Mouse (Mus musculus): ENCODE data around the gene Sec24d.

The Sec24d gene

DNA sequence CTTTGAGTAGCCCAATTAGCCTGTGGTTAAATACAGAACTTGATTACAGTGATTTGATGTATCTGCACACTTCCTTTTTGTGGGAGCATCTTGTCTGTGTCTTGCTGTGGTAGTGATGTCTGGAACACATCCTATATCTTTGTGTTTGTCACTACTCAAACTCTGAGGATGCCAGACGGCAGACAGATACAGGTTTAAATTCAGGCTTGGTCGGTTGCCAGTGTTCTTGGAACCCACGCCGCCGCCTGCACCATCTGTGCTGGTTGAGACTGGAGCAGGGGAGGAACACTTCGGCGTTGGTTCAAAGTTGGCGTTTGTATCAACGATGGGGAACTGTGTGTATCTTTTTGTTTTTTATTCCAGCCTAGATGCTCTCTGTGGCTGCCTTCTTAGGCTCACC lies 31.0 kb downstream of the Sec24d start:
- no peak for DNase-seq (ENCODE audit: low spot score in 2 of 2)

DNA sequence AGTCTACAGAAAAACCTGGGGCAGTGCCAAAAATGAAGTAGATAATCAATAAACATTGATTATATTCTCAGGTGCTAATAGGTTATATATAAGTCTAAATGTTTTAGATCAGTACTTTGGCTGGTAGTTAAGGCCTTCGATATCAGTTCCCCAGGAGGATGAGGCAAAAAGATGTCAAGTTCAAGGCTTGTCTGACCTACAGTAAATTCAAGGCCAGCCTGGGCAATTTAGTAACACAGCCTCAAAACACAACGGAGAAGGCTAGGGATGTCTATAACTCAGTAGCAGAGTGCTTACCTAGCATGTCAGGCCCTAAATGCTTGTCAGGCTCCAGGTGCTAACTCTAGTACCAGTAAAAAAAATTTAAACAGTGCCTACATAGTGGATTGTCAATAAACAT lies 34.3 kb downstream of the Sec24d start:
- DNase-seq (ENCODE audit: low spot score in 2 of 2) = no peak

DNA sequence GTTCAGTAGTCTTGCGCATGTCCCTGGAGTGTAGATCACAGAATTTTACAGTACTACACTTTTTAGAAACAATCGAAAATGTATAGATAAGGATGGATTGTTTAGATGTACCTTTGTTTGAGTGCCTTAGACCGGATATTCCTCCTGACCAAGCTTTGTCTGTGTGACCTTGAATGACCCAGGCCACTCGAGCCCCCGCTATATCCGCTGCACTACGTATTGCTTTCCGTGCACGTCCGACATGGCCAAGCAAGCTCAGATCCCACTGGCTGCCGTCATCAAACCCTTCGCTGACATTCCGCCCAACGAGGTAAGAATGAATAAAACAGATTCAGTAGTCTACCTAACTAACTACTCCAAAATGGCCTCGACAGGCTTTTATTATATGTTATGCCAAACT lies 38.4 kb downstream of the Sec24d start:
- no peak for DNase-seq (ENCODE audit: low spot score in 2 of 2)

DNA sequence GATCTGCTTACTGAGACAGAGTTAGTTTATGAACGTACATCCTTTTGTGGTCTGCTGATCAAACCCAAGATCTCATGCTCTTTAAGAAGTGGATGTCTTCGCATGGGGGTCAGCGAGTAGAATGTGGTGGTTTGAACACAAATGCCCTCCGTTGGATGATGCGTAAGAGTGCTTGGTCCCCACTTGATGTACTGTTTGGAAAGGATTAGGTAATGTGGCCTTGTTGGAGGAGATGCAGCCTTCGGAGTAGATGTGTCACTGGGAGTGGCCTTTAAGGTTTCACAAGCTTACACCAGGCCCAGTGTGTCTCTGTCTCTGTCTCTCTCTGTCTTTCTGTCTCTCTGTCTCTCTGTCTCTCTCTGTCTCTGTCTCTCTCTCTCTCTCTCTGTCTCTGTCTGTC lies 40.2 kb downstream of the Sec24d start:
- DNase-seq (ENCODE audit: low spot score in 2 of 2) = no peak

DNA sequence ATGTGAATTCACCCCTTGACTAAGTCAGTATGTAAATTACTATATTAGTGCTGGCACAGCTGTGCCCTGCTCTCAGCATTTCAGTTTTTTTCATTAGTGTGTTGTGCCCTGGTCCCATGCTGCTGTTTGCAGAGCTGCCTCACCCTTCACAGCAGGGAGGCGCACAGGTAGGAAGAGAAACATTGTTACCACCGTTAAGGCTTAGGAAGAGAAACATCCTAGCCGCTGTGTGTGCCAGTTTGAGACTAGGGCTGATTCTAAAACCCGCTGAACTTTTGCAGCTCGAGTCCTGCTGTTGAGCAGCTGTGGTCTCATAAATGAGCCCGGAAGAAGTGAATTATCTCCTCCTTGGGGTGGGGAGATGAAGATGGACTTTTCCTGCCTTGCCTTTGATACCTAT lies 41.9 kb downstream of the Sec24d start:
- DNase-seq (ENCODE audit: low spot score in 2 of 2) = no peak

DNA sequence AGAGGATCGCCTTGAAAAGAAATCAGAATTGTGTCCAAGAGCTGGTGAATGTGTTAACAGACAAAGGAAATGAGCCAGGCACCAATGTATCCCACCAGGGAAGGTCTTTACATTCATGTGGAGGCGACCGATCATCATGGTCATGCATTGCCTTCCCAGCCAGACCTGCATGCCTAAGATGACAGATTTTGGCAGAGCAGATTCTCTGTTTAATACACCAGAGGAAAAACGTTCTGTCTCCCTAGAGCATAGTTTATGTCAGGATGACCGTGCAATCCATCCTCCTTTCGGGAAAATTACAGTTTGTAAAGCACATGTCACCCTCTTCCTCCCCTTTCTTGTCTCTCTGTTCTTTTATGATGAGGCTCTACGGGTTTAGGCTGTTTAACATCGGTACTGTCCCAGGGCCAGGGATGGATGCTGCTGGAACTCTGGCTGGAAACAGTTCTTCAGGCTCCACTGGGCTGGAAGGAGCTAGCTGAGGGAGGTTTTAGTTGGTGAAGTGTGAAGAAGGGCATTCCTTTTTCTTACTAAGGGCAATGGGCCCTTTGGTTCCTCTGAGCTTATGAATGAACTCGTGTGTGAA lies 45.3 kb downstream of the Sec24d start:
- no peak for DNase-seq (ENCODE audit: low spot score in 2 of 2)

DNA sequence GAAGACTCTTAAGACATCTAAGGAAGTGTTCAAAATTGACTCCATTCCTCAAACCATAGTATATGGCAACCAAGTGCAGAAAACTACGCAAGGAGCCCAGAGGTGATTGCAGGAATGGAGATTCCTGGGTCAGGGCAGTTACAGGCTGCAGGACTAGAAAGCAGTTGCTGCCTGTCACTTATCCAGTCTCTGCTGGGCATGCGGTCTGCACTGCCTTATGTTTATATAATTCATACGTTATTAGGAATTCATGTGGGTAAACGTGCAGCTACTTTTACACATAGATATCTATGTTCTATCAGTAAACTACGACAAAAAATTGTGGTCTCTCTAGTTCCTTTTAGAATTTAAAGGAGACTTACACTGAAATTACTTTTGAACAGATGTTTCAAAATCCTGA lies 46.2 kb downstream of the Sec24d start:
- DNase-seq (ENCODE audit: low spot score in 2 of 2) = no peak

DNA sequence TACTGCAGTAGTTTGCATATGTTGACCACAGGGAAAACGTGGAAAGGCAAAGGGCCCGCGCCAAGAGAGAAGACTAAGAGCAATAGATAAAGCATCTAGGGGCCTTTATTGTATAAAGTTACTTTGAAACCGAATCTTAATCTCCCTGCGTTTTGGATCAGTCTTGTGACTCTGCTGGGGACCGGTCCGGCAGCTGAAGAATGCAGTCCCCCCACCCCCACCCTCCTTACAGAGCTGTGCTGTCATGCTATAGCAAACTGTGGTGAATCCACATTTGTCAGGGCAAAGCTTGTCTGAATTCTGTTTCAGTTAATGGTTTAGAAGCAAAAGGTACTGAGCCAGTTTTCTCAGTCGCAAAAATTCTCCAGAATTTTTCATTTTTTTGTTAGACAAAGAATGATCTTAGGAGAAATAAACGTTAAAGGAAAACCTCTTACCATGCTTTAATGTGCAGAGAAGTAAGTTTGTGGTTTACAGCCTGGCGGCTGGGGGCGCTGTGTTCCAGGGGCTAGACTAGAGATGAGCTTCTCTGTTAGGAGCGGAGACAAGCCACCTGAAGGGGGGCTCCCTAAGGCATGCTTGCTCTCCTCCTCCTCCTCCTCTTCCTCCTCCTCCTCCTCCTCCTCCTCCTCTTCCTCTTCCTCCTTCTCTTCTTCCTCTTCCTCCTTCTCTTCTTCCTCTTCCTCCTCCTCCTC lies 46.8 kb downstream of the Sec24d start:
- no peak for DNase-seq (ENCODE audit: low spot score in 2 of 2)

DNA sequence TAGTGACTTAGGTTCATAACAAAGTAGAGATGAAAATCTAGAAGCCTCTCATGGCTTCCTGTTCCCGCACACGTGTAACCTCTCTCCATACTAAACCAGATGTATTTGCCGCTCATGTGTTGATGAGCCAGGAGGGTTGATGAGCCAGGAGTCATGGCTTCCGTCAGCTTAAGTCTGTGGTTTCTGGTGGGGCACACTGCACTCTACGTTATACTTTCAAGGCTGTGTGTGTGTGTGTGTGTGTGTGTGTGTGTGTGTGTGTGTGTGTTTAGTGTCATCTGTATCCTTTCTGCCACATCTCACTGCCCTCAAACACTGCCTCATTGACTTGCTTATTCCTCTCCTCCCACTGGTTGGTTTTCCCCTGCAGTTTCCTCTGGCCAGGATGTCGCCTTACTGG lies 48.8 kb downstream of the Sec24d start:
- DNase-seq (ENCODE audit: low spot score in 2 of 2) = no peak

DNA sequence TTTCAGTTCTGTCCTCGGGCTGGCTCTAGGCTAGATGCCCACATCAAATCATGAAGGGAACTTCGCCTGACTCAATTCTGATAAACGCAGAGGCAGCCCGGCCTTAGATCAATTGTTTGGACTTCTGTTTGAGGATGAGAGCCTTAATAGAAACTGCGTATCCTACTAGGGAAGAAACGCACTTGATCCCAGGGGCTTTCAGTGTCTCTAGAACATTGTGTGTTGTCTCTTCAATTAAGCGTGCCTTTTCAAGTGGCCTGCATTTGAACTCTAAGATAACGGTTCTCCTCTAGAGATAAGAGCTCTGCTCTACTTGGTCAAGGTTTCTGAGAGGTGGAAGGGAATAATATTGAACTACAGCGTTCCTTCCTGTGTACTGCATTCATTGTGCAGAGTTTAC lies 49.8 kb downstream of the Sec24d start:
- DNase-seq (ENCODE audit: low spot score in 2 of 2) = no peak

DNA sequence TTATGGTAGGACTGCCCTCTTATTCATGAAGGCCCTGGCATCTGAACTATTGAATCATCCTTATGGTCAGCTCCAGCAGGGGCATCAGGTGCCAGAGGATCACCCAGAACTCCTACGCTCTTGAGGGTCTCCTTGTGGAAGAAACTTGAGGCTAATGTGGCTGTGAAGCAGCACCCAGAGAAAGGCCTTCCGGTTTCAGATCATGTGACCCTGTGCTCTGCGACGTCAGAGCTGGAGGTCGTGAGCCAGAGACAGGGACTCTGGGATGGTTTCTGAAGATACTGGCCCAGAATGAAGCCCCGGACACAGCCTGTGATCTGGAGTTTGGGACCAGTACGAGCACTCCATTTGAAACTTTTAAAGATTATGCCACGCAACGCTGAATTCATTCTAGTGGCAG lies 53.1 kb downstream of the Sec24d start:
- DNase-seq (ENCODE audit: low spot score in 2 of 2) = no peak

DNA sequence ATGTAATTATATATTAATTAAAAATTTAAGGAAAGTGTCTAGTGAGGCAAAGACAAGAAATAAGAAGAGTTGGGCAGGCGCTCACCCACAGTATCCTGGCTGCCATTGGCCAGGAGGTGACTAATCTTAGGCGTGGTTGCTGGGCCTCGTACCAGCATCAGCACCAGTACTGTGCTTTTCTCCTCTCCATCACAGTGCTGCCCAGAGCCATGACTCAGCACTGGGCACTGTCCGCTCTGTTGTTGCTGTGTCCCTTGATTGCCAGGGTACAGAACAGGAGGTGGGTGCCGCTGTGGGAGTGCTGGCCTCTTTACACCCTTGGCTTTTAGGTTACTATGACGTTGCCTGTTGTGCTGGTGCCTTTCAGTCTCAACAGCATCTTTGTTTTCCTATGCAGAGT lies 54.4 kb downstream of the Sec24d start:
- peak in 1 of 2 experiments; percentile 55 for DNase-seq (ENCODE audit: low spot score in 2 of 2)

DNA sequence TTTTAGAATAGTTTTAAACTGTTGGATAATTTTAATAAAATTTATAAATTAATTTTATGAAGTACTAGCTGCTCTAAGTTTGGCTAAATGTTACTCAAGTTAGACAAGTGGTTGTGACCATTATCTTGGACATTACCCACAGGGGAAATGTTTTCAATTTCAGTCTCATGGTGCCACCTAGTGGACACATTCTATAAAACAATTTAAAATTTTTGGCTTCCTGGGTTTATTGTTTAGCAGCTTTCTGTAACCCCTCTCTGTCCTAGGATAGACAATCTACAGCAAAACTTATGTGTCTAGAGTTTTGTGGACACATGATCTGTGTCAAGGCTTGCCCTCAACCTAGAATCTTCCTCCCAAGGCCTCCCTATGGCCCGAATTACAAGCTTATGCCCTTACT lies 54.9 kb downstream of the Sec24d start:
- no peak for DNase-seq (ENCODE audit: low spot score in 2 of 2)

DNA sequence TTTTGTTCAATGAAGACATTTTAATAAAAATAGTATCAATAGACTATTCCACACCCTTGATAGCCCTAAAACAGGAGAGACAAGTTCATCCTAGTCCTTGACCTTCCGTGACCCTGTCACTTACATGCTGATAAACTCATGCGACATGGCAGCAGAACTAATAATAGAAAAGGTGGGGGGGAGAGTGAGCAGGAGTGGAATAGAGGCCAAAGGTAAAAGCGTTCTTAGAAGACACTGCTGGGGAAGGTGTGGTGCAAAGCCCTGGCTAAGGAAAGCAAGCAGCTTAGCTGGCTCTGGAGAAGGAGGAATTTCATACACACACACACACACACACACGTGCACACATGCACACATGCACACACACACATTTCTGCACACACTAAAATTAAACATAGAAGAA lies 57.1 kb downstream of the Sec24d start:
- DNase-seq (ENCODE audit: low spot score in 2 of 2) = no peak

DNA sequence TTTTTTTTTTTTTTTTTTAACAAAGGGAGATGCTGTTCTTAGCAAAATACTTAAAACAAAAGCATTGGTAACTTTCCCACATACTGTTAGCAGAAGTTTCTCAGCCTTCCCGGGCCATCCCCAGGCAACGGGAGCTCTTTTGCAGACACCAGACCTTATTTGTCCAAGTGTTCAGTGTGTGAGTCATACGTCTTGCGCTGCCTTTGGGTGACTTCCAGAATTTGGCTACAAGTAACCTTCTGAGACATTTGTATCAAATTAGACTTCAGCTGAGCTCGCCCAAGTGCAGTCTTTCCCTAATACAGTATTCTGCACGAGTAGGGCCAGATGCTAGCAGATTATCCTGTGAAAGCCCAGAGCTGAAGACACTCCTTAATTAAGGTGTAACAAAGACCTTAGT lies 62.0 kb downstream of the Sec24d start:
- DNase-seq (ENCODE audit: low spot score in 2 of 2) = peak; percentile 52 to 75

DNA sequence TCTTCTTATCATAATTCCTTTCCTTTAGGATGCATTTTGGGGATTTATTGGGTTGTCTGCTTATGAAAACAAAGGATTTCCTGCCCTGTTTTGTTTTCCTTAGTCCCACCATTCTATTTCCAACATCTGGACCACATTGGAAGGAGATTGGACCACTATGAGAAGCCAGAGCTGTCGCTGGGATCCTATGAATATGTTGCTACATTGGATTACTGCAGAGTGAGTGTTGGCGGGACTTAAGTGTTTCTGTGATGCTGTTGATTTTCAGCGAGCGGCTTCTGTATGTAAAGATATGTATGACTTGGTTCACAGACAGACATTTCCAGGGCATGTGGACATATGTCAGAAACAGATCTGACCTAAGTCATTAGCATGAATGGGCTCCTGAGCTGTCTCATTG lies 63.0 kb downstream of the Sec24d start:
- DNase-seq (ENCODE audit: low spot score in 2 of 2) = no peak

DNA sequence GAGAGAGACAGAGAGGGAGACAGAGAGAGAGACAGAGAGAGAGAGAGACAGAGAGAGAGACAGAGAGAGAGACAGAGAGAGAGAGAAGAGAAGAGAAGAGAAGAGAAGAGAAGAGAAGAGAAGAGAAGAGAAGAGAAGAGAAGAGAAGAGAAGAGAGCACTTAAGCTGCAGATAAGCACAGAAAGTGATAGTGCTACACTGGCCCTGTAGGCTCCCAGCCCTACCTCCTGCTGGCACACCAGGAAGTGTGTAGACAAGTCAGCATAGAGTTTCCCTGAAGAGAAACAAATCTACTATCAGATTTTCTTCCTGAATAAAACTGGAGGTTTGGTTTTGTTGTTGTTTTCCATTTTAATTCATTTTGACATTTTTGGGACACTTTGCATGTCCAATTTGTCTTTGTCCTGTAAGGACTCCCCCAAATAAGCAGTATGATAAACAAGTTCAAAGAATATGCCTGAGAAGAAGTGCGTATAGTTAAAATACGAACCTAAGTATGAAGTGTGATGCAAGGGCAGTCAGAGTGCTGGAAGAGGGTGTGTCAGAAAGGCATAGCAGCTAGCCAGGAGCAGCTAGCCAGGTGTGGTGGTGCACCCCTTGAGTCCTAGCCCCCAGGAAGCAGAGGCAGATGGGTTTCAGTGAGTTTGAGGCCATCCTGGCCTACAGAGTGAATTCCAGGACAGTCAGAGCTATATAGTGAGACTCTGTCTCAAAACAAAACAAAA lies 65.2 kb downstream of the Sec24d start:
- no peak for DNase-seq (ENCODE audit: low spot score in 2 of 2)

DNA sequence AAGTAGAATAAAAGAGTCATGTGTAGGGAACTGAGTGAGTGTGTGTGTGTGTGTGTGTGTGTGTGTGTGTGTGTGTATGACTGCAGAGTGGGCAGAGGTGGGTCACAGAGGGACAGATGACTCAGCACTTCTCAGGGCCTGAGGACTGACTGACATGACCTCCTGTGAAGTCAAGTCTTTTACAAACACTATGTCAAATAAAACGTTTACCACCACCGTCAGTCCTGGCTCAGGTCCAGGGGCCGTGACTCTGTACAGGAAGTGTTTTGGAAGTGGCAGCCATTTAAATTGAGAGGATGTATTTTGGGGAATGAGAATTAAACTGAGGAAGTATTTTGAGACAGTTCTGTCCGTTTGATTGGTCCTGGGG lies 65.8 kb downstream of the Sec24d start:
- no peak for DNase-seq (ENCODE audit: low spot score in 2 of 2)

DNA sequence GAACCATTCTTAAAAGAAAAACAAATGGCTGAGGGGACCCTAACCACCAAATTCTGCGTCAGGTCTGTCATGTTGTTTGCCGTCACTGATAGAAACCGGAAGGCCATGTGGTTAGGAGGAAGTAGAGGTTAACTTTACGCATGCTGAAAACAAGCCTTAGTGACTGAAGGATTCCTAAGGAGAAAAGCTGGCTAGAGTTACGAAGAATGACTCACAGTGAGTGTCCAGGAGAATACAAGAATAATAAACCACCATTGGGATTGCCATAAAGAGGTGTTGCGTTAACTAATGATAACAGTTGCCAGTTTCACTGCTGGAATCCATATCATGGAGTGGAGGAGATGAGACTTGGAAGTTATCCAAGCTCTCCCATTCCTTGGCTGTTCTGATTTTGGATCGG lies 67.7 kb downstream of the Sec24d start:
- DNase-seq (ENCODE audit: low spot score in 2 of 2) = no peak

DNA sequence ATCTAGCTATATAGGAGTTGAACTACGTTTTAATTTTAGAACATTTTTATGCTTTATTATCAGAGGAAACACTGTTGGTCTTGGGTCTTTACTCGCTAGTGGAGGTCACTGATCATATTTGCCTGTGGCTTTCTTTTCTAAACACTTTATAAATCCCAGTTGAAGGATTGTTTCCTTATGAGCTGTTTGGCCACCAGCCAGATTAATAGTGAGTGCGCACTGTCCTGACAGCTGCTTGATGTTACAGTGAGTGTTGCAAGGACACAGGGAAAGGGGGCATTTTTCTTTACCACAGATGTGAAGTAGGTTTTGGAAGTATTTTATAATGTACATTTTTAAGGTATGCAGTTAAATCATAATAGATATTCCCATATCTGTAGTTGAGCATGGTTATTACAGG lies 68.2 kb downstream of the Sec24d start:
- no peak for DNase-seq (ENCODE audit: low spot score in 2 of 2)

DNA sequence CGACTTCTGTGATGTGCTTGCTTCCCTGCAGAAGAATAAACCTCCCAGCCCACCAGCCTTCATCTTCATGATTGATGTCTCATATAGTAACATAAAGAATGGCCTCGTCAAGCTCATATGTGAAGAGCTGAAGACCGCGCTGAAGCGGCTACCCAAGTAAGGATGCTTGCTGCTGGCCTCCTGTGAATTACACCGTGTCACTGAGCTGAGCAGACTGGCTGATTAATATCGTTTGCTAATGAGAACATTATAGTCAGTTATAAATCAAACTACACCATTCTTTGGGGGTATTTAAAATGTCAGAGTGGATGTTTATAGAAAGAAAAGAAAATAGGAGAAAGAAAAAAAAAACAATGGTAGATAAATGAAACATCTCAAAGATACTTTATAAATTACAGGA lies 69.2 kb downstream of the Sec24d start:
- DNase-seq (ENCODE audit: low spot score in 2 of 2) = no peak

DNA sequence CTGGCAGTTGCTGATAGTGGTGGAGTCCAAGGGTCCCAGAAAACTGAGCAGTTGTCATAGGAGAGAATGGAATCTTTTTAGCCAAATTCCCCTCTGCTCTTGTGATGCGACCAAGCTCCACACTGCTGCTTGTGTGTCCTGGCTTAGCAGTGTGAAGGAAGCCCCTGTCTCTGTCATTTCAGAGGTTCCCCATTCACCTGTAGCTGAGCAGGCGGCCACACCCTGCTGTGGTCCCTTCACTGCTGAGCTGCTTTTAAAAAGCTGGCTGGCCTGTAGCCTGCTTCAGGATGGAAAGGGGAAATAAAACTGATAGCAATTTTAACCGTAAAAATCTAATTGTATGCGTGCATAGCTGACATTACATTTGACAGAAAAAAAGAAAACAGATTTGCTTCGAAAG lies 69.7 kb downstream of the Sec24d start:
- no peak for DNase-seq (ENCODE audit: low spot score in 2 of 2)

DNA sequence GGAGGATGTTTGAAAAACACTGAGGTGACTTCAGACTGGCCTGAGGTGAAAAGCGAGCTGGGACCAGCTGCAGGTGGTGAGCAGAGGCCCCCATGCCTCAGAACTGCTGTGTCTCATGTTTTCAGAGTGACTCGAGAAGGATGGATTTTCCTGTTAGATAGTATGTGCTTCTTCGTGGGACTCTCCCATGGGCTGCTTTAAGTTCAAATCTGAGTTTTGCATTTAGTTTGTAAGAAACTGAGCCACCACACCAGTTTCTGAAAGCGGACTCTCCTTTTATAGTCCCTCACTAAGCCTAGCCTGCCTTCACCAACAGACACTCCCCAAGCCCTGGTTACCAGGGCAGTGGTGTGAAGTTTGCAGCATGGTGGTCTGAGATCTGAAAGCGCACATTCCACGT lies 70.6 kb downstream of the Sec24d start:
- no peak for DNase-seq (ENCODE audit: low spot score in 2 of 2)
